Mouse (Mus musculus) right cerebral cortex, postnatal 36 days (tissue): Measurements from ENCODE around the gene Atp13a1.

Experiments
- DNase-seq, 2 experiments: peaks; one replicate each; pipeline ENCODE4 v3.0.0; 2022; ENCODE audit warnings: low spot score in 2 of 2, mixed read lengths in 1 of 2

Atp13a1 gene

DNA sequence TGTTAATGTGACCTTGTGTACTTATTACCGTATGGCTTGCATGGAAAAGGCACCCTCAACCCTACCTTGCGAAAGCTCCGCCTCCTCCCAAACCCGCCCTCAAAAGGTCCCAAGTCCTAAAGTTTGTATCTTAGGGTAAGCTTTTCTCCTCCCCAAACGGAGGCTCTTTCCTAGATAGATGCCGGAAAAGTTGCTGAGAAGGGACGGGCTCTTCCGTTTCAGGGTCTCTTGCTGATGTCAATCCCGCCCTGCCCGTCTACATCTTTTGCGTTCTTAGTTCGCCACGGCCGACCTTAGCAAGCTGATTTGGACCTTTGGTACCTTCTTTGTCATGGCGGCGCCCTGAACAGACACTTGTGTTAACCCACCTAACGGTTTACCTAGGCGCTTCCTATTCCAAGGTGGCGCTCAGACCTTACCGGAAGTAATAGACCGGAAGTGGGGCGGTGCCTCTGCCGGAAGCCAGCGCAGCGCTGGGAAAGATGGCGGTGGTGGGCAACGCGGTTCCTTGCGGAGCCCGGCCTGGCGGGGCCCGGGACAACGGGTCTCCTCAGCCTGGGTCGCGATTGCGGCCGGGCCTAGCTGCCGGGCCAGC, at the start of gene Atp13a1, which contains the start of gene Zfp866:
TSS of gene Atp13a1 (plus strand) at position 391 of the 595 bp plus-strand sequence.
TSS of gene Zfp866 (minus strand) at position 406 of the 595 bp plus-strand sequence.
- DNase-seq: peak; percentile 78 to 86

DNA sequence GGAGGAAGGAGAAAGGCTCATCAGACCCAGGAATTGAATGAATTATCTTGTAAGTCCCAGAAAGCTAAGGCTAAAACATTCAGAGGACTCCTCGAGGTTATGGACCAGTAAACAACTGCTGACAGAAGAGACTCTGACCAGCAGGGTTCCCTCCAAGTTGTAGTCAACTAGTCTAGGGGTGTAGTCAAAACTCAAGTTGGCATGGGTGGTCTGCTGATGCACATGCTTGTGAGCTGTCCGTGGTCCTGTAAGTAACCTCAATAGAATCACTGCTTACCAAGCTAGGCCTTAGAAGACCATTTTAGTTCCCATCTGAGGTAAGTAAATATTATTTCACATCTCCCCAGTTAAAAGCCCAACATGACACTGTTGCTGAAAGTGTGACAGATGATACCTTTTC, 49.7 kb upstream of the Atp13a1 start:
- DNase-seq: no peak

DNA sequence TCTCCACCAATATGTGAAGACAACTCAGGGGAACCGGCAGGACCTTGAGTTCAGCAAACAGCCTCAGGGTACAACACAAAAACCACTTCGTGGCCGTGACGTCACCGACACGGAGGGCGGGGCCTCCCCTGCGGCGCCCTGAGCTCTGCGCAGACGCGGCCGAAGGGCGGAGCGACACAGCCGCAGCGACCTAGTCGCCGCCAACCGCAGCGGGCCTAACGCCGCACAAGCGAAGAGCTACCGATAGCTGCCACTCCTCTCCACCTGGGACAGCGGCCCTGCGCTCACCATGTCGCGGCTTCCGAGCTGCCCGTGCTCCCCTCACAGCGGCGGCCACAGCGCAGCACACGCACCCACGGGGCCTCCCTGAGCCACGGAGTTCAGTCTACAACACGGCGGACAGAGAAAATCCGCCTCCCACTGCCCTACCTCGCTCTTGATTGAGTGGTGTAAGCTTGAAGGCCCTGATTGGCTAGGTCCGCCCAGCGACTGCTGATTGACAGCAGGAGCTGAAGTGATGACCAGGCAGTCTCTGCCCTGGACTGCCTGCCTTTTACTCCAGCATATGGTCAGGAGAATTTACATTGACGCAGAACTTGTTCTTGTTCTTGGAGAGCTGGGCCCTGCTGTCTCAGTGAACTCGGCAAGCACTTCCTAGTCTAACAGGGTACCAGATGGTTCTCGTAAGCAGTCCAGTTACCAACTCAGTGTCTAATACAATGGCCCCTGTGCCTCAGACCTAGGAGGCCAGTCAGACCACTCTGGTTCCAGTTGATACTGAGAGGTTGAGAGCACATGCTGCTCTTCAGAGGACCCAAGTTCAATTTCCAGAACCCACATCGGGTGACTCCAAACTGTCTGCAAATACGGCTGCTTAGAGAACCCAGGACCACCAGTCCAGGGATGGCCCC, 41.2 kb upstream of the Atp13a1 start, which contains the start of gene Zfp963:
TSS of gene Zfp963 (minus strand) at position 427 of the 911 bp plus-strand sequence.
- DNase-seq: peak; percentile 93 to 94

DNA sequence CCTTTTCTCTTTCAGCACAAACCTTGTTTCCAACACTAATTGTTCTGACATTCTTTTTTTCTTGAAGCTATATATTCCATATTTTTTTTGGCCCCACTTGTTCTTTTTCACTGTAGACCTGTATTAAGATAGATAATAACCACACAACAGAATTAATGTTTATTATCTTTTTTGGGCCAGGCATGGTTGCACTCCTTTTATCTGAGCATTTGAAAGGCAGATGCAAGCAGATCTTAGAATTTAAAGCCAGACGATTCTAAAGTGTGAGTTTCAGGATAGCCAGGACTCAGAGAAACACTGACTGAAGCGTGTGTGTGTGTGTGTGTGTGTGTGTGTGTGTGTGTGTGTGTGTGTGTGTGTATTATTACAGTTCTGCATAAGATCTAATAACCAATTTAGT, 38.5 kb upstream of the Atp13a1 start:
- DNase-seq: no peak

DNA sequence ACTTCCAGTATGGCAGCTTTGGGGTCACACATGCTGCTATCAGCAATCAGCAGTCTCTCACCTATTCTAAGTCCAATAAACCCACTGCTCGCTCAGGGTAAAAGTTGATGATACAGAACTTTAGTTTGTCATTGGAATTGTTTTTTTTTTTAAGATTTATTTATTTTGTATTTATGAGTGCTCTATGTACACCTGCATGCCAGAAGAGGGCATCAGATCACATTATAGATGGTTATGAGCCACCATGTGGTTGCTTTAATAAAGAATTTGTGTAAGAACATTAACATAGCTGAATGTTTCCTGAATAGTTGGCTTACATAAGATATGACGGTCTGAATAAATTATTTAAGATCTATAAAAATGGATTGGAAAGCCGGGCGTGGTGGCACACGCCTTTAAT, 32.6 kb upstream of the Atp13a1 start:
- no peak for DNase-seq

DNA sequence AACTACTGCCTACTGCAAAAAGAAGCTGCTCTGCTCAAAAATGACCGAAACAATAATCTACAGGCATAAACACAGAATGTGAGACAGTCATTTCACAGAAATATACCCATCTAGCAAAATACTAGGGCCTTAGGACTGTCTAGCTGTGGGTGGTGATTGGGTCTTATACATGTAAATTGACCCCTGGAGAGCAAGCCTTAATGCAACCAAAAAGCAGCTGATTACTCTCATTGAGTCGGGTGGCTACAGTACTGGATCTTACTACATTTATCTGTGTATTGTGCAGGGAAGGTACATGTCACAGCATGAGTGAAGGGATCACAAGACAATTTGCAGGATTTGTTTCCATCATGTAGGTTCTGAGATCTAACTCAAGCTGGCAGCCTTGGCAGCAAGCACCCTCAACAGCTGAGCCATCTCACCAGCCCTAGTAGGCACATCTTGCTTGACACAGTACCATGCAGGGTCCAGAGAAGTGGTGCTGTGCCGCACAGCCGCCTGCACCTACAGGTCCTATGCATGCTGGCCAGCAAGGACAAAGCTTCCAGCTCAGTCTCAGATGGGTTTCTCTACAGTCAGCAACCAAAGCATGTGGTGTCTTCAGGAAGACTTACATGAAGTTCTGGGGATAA, 29.0 kb upstream of the Atp13a1 start:
- no peak for DNase-seq

DNA sequence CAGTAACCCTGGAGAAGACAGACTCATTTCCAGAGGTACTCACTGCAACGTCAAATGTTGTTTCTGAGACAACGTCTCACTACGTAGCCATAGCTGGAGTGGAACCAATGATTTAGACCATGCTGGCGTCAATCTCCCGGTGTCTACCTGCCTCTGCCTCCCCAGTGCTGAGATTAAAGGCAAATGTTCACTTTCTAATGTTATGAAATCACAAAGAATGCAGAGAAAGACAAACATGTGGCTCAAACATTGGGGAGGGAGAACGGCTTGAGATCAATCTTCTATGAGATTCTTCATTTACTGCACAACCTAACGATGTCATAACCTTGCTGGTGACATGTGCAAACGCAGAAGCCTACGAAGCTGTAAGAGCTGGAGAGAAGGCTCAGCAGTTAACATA, 19.7 kb upstream of the Atp13a1 start:
- no peak for DNase-seq

DNA sequence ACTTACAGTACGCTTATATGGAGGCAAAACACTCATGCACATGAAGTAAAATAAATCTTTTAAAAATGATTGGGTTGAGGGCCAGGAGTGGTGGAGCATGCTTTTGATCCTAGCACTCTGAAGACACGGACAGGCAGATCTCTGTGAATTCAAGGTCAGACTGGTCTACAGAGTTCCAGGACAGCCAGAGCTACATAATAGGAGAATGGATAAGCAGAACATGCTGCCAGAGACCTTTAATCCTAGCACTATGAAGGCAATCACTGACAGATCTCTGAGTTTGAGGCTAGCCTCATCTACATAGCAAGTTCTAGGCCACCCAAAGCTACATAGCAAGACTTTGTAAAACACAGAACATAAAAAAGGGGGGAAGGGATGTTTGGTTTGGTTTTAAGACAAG, 18.9 kb upstream of the Atp13a1 start:
- no peak for DNase-seq

DNA sequence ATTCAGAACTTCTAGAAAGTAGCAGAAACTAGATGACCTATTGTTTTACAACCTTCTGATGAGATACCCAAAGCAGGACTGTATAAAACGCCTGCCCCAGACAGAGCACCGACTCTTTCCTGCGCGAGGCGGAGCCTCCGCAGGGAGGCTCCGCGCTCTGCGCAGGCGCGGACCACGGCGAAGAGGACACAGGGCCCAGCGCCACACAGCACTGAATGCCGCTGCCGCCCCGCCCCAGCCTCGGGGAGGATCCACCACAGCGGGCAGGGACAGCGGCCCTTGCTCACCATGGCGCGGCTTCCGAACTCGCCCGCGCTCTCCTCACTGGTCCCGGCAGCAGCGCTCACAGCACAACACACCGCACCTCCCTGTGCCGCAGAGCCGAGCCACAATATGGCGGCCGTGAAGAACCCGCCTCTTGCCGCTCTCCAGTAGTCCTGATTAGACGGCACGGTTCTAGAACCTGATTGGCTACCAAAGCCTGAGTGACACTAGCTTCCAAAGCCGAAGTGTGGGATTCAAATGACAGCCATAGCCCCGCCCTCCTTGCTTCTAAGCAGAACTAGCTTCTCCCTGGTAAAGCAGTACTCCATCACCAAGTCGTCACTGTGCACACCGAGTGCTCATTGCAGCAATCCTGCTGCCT, 16.3 kb upstream of the Atp13a1 start, which contains the start of gene Gm20422:
TSS of gene Gm20422 (minus strand) at position 384 of the 646 bp plus-strand sequence.
- DNase-seq: peak; percentile 87 to 93

DNA sequence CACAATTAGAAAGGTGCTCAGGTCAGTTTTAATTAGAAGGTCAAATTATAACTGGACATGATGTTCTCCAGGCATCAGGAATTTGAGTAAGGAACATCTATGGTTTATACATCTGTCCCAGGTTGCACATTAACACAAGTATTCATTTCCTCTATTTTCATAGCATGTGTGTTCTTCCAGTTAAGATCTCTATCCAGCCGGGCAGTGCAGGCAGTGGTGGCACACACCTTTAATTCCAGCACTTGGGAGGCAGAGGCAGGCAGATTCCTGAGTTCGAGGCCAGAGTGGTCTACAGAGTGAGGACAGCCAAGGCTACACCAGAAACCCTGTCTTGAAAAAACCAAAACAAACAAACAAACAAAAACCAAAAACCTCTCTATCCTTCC, 15.8 kb upstream of the Atp13a1 start:
- DNase-seq: no peak

DNA sequence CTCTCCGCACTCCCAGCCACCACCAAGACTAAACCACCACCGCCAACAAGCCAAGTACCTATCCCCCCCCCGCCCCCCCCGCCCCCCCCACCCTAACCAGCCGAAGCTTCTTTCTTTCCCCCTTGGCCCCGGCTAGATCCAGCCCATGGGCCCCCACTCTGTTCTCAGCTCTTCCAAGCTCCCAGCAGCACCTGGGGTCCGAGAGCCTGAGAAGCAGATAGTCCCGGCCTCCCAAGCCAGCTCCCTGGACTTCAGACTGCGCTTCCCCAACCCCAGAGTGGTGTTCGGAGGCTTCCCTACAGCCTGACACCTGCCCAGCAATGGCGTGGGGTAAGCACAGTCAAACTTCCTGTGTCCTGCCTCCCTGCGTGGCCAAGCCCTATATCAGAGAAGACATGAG, 13.9 kb upstream of the Atp13a1 start:
- no peak for DNase-seq

DNA sequence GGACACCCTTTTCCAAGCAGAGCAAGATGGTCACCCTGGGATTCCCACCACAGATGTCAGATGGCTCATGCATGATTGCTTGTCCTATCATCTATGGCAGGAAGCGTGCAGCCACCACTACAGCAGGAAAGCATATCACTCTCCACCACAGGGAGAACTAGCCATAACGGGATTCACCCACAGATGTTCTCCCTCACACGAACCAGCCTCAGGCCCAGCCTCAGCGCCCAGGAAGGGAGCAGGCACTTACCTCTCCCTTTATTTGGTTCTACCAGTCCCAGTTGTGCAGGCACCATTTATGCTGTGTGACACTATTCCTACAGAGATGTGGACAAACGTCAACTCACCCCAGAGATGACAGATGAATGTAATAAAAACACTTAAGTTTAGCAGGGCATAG, 1.9 kb upstream of the Atp13a1 start:
- DNase-seq: no peak

DNA sequence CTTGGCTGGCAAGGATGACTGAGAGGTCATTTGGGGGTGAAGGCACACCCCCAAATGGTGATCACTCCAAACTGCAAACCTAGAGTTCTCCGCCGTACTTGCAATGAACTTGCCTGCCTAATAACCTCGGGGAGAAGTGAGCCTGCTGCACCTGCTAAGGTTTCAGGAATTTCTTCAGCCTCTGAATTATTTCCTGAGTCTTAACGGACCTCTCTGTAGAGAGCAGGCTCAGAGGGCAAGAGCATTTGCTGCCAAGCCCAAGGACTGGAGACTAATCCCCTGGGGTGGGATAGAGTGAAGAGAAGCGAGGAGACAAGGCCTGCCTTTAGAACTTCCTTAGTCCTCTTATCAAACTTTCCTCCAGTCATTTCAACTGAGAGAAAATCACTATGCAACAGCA, 1.2 kb upstream of the Atp13a1 start:
- no peak for DNase-seq

DNA sequence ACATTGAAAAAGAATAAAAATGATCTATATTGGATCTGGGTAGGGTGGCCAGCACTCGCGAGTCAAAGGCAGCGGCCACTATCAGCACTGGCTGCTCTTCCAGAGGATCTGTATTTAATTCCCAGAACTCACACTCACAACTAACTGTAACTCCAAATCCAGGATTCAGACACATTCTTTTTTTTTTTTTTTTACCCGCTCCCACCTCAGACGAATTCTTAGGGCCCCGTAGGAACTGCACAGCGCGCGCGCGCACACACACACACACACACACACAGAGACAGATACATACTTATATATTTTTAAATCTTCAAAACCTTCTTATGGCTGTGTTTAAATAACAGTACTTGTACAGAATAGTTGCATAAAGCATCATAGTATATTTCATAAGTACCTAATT, 599 bp upstream of the Atp13a1 start:
- no peak for DNase-seq

DNA sequence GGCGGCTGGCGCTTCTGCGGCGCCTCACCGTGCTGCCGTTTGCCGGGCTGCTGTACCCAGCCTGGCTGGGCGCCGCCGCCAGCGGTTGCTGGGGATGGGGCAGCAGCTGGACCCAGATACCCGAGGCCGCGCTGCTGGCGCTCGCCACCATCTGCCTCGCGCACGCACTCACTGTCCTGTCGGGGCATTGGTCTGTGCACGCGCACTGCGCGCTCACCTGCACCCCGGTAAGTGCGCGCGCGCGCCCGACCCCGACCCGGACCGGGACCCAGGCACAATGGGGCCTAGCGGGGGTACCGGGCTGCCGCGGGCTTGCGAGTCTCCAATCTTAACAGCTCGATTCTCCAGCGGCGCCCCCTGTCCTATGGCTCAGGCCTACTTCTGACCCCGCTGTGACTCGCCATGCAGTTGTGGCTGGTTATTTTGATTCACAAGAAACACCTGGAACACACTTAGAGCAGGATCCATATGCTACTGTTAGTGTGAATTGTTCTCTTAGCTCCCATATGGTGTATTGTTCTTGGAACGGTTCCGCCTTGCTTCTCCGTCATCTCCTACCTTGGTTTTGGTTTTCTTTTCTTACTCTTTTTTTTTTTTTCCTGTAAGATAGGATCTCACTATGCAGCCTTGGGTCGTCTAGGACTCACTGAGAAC, 579 bp downstream of the Atp13a1 start:
- DNase-seq: no peak

DNA sequence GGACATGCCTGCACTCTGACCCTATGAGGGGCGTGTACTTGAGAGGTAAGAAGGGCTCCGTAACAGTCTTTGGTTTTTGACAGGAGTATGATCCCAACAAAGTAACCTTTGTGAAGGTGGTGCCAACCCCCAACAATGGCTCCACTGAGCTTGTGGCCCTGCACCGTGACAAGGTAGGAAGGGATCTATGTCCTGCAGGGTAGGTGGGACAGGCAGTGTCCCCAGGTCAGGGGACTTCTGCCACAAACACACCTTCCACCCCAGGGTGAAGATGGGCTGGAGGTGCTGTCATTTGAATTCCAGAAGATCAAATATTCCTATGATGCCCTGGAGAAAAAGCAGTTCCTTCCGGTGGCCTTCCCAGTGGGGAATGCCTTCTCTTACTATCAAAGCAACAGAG, 2.7 kb downstream of the Atp13a1 start:
- DNase-seq: no peak

DNA sequence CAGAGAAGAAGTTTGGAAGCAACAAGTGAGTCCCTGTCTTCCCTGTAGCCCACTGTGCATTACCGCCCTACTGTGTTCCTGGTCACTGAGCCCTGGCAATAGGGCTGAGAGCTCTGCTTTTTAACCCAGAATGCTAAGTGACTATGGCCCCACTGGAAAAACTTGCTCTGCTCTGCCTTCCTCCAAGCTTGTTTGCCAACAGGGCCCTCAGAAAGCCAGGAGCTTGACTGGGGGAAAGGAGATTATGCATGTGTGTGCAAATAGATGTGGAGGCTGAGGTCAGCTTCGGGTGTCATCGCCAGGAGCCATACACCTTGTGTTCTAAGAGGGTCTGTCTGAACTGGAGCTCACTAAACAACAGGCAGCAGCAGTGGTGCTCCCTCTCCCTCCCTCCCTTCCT, 3.1 kb downstream of the Atp13a1 start:
- DNase-seq: no peak

DNA sequence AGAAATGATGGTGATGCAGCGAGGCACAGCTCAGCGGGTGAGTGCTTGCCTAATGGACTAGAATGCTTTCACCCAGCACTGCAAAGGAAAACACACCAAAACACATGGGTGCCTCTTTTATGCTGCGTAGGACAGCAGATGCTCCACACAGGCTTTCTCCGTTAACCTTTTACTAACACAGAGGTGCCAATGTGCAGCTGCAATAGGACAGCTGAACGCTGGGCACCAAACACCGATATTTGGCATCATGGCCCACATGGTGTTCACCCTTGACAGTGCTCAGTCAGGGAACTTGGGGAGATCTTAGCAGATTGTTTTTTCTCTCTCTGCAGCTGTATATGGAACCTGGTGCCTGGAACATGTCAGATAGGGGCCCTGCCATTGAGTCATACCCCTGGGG, 3.9 kb downstream of the Atp13a1 start:
- DNase-seq: no peak

DNA sequence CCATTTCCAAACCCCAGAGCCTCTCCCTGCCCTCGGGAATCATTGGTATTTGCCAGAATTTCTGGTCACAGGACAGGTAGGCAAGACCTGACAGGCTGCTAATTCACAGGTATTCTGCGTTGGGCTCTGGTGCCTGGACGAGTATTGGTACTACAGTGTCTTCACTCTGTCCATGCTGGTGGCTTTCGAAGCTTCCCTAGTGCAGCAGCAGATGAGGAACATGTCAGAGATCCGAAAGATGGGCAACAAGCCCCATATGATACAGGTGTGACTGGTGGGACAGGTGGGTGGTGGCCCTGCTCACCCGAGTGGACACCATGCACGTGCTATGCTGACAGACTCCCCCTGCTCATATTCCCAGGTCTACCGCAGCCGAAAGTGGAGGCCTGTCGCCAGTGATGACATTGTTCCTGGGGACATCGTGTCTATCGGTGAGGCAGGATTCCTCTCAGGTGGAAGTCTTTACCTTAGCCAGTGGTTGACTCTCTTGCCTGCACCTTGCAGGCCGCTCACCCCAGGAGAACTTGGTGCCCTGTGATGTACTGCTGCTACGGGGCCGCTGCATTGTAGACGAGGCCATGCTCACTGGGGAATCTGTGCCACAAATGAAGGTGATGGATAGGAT, 5.9 kb downstream of the Atp13a1 start:
- no peak for DNase-seq

DNA sequence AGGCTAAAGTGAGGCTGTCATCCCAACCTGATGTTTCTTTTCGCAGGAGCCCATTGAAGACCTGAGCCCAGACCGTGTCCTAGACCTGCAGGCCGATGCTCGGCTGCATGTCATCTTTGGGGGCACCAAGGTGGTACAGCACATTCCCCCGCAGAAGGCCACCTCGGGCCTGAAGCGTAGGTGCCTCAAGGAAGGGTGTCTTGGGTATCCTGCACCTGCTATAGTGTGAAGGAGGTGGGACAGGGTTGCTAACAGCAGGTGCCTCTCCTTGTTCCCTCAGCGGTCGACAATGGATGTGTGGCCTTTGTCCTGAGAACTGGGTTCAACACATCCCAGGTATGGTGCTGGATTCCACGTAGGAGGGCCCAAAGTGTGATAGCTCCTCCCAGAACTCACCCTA, 6.7 kb downstream of the Atp13a1 start:
- no peak for DNase-seq

DNA sequence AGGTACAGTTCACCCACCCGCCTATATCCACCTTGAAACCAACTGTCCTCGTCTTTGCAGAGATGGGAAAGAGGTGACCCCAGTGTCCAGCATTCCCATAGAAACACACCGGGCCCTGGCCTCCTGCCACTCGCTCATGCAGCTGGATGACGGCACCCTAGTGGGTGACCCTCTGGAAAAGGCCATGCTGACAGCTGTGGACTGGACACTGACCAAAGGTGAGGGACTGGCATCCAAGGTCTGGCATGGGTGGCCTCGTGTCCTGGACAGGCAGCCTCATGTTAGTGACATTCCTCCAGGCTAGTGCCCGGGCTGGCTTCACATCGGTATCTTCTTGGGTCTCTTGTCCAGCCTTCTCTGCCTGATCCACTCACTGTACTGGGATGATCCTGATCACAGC, 8.3 kb downstream of the Atp13a1 start:
- no peak for DNase-seq
